Mouse (Mus musculus): ENCODE measurements around the gene Gm9964.

DNA sequence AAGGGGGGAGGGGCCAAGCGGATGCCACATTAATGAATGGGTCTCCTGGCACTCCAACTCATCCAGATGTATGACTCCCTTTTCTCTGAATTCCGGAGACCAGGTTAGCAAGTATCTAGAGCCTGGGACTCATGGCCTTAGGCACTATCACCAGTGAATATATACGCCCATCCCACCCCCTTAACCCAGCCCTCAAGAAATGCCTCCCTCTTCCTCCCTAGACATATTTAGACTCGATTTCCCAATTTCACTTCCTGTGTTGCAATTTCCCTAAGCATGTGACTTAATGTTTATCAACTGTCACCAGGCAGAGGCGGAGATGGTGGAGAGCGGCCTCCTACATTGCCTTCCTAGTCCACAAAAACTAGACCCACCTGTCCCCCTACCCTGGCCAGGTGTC, 9.3 kb downstream of the Gm9964 start:
- TF ChIP-seq CTCF (IDR thresholded peaks at IDR 0.05; ENCODE audit: borderline replicate concordance, extremely low read depth, insufficient read depth, insufficient read length) (no peak), POLR2A (IDR thresholded peaks at IDR 0.05; ENCODE audit: borderline replicate concordance, extremely low read depth, insufficient read depth, insufficient read length, poor library complexity, severe bottlenecking) (no peak)

Measured in brain, embryonic 14.5 days (tissue).